Mouse (Mus musculus) olfactory bulb, adult 2 months (tissue): Measurements from ENCODE around the gene Pabpc1l.

ENCODE experiments used
- CTCF ChIP-seq: fragments of 200-500 bp; IDR thresholded peaks from 2 replicates; pipeline ENCODE4 v1.5.1; 2012; ENCODE audit warnings: low read depth, mild to moderate bottlenecking, low read length, moderate library complexity; ENCODE audit not compliant: insufficient read depth
- POLR2A ChIP-seq: fragments of 200-500 bp; IDR thresholded peaks from 2 replicates; pipeline ENCODE4 v1.6.1; 2012; ENCODE audit warnings: mild to moderate bottlenecking, low read depth, low read length, moderate library complexity; ENCODE audit not compliant: insufficient read depth

GRCm38 (mm10) chr2:164010944-164011343, 14.3 kb upstream of the Pabpc1l start:
- TF ChIP-seq POLR2A (no peak), CTCF (no peak)
